Mouse (Mus musculus): ENCODE measurements around the gene Fus. TPM values are rescaled to one million over a fixed set of nuclear protein-coding genes. Genes with fewer than 3 reads are reported as not detected.

Gene Fus
- 275 and 318 TPM in 2 replicates for polyA plus RNA-seq (2015; fragmentation: Nextera tagmentation; extraction: Ambion mirVana)

GRCm38 (mm10) chr7:127967004-127967921 is at the start of gene Fus:
Gene Fus, plus strand, starts transcription at chr7:127967457.
- WGBS, result under 1% methylated on average over 89 of the region's 92 CpGs
- Histone ChIP-seq H3K27me3 (replicated peaks; ENCODE audit: control insufficient read depth, insufficient read depth, low read length) (no peaks in the 10 kb centered on the region), H3K27ac (ENCODE audit: low read depth, low read length) (peak within 1 kb of the TSS; percentile 99), H3K36me3 (ENCODE audit: control insufficient read depth, insufficient read depth, low read length) (peaks cover 16% of the 10 kb centered on the region), H3K4me2 (ENCODE audit: low read length) (peak within 1 kb of the TSS; percentile 82), H3K4me3 (ENCODE audit: low read length) (peak within 1 kb of the TSS; percentile 95), H3K4me1 (ENCODE audit: control insufficient read depth, insufficient read depth, low read depth, low read length) (peaks cover 18% of the 10 kb centered on the region), H3K9ac (ENCODE audit: low read depth, low read length) (peak within 1 kb of the TSS; percentile 100), H3K9me3 (ENCODE audit: control insufficient read depth, low read length) (no peaks in the 10 kb centered on the region)
- ATAC-seq, result peak; percentile 96

GRCm38 (mm10) chr7:127918203-127918602 is 49.1 kb upstream of the Fus start:
- peaks cover 8% of the 10 kb centered on the region for H3K36me3 ChIP-seq (ENCODE audit: control insufficient read depth, insufficient read depth, low read length)

GRCm38 (mm10) chr7:127919290-127919689 is 48.0 kb upstream of the Fus start:
- Histone ChIP-seq H3K9ac (ENCODE audit: low read depth, low read length) (no peak overlapping the region), H3K4me3 (ENCODE audit: low read length) (no peak overlapping the region), H3K27me3 (replicated peaks; ENCODE audit: control insufficient read depth, insufficient read depth, low read length) (no peaks in the 10 kb centered on the region), H3K4me1 (ENCODE audit: control insufficient read depth, insufficient read depth, low read depth, low read length) (no peaks in the 10 kb centered on the region), H3K36me3 (ENCODE audit: control insufficient read depth, insufficient read depth, low read length) (peaks cover 8% of the 10 kb centered on the region), H3K27ac (ENCODE audit: low read depth, low read length) (no peak overlapping the region), H3K4me2 (ENCODE audit: low read length) (no peak overlapping the region), H3K9me3 (ENCODE audit: control insufficient read depth, low read length) (no peaks in the 10 kb centered on the region)
- no peak for ATAC-seq
- WGBS, result 81% methylated on average over 7 of the region's 7 CpGs

More at GRCm38 (mm10) chr7:127918203-127918602, 49.1 kb upstream of the Fus start:
- no peak overlapping the region for H3K27ac ChIP-seq (ENCODE audit: low read depth, low read length)
- H3K4me1 ChIP-seq (ENCODE audit: control insufficient read depth, insufficient read depth, low read depth, low read length), result peaks cover 1% of the 10 kb centered on the region
- 57% methylated on average over 3 of the region's 3 CpGs for WGBS
- no peak overlapping the region for H3K4me2 ChIP-seq (ENCODE audit: low read length)
- no peak overlapping the region for H3K9ac ChIP-seq (ENCODE audit: low read depth, low read length)
- H3K9me3 ChIP-seq (ENCODE audit: control insufficient read depth, low read length), result no peaks in the 10 kb centered on the region
- no peak overlapping the region for H3K4me3 ChIP-seq (ENCODE audit: low read length)
- ATAC-seq, result no peak
- H3K27me3 ChIP-seq (replicated peaks; ENCODE audit: control insufficient read depth, insufficient read depth, low read length), result no peaks in the 10 kb centered on the region

GRCm38 (mm10) chr7:127921516-127921915 is 45.7 kb upstream of the Fus start:
- Histone ChIP-seq H3K27me3 (replicated peaks; ENCODE audit: control insufficient read depth, insufficient read depth, low read length) (no peaks in the 10 kb centered on the region), H3K27ac (ENCODE audit: low read depth, low read length) (no peak overlapping the region), H3K9ac (ENCODE audit: low read depth, low read length) (no peak overlapping the region), H3K4me1 (ENCODE audit: control insufficient read depth, insufficient read depth, low read depth, low read length) (no peaks in the 10 kb centered on the region), H3K4me3 (ENCODE audit: low read length) (no peak overlapping the region), H3K36me3 (ENCODE audit: control insufficient read depth, insufficient read depth, low read length) (peaks cover 8% of the 10 kb centered on the region), H3K9me3 (ENCODE audit: control insufficient read depth, low read length) (no peaks in the 10 kb centered on the region), H3K4me2 (ENCODE audit: low read length) (no peak overlapping the region)
- no peak for ATAC-seq
- WGBS, result 66% methylated on average over 8 of the region's 8 CpGs

GRCm38 (mm10) chr7:127922451-127923275 is 44.6 kb upstream of the Fus start:
- H3K4me1 ChIP-seq (ENCODE audit: control insufficient read depth, insufficient read depth, low read depth, low read length), result no peaks in the 10 kb centered on the region
- no peak overlapping the region for H3K4me2 ChIP-seq (ENCODE audit: low read length)
- no peak overlapping the region for H3K4me3 ChIP-seq (ENCODE audit: low read length)
- H3K27ac ChIP-seq (ENCODE audit: low read depth, low read length), result no peak overlapping the region
- no peak for ATAC-seq
- H3K27me3 ChIP-seq (replicated peaks; ENCODE audit: control insufficient read depth, insufficient read depth, low read length), result peaks cover 1% of the 10 kb centered on the region
- H3K9me3 ChIP-seq (ENCODE audit: control insufficient read depth, low read length), result no peaks in the 10 kb centered on the region
- no peak overlapping the region for H3K9ac ChIP-seq (ENCODE audit: low read depth, low read length)
- peaks cover 4% of the 10 kb centered on the region for H3K36me3 ChIP-seq (ENCODE audit: control insufficient read depth, insufficient read depth, low read length)
- 92% methylated on average over 6 of the region's 6 CpGs for WGBS

DNA sequence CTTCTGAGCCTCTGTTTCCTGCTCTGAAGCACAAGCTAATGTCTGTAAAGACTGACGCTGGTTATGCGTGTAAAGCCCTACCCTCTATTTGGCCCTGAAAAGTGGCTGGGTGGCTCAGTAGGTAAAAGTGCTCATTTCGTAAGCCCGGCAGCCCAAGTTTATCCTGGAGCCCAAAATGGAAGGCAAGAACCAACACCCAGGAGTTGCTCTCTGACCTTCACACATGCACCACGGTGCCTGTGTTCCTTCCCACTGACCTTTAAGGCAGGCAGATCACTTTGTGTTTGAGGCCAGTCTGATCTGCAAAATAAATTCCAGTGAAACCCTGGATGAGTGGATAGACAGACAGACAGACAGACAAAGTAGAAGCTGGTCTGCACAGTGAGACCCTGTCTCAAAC is 43.5 kb upstream of the Fus start:
- Histone ChIP-seq H3K36me3 (ENCODE audit: control insufficient read depth, insufficient read depth, low read length) (peaks cover 4% of the 10 kb centered on the region), H3K27me3 (replicated peaks; ENCODE audit: control insufficient read depth, insufficient read depth, low read length) (peaks cover 4% of the 10 kb centered on the region), H3K4me1 (ENCODE audit: control insufficient read depth, insufficient read depth, low read depth, low read length) (no peaks in the 10 kb centered on the region), H3K4me3 (ENCODE audit: low read length) (no peak overlapping the region), H3K4me2 (ENCODE audit: low read length) (no peak overlapping the region), H3K9ac (ENCODE audit: low read depth, low read length) (no peak overlapping the region), H3K9me3 (ENCODE audit: control insufficient read depth, low read length) (no peaks in the 10 kb centered on the region), H3K27ac (ENCODE audit: low read depth, low read length) (no peak overlapping the region)
- WGBS, result 92% methylated on average over 5 of the region's 5 CpGs
- no peak for ATAC-seq

GRCm38 (mm10) chr7:127925252-127925651 is 42.0 kb upstream of the Fus start:
- Histone ChIP-seq H3K4me3 (ENCODE audit: low read length) (no peak overlapping the region), H3K9me3 (ENCODE audit: control insufficient read depth, low read length) (no peaks in the 10 kb centered on the region), H3K9ac (ENCODE audit: low read depth, low read length) (no peak overlapping the region), H3K36me3 (ENCODE audit: control insufficient read depth, insufficient read depth, low read length) (peaks cover 4% of the 10 kb centered on the region), H3K27ac (ENCODE audit: low read depth, low read length) (no peak overlapping the region), H3K4me2 (ENCODE audit: low read length) (no peak overlapping the region), H3K4me1 (ENCODE audit: control insufficient read depth, insufficient read depth, low read depth, low read length) (no peaks in the 10 kb centered on the region), H3K27me3 (replicated peaks; ENCODE audit: control insufficient read depth, insufficient read depth, low read length) (peaks cover 7% of the 10 kb centered on the region)
- WGBS, result 65% methylated on average over 5 of the region's 5 CpGs
- no peak for ATAC-seq

DNA sequence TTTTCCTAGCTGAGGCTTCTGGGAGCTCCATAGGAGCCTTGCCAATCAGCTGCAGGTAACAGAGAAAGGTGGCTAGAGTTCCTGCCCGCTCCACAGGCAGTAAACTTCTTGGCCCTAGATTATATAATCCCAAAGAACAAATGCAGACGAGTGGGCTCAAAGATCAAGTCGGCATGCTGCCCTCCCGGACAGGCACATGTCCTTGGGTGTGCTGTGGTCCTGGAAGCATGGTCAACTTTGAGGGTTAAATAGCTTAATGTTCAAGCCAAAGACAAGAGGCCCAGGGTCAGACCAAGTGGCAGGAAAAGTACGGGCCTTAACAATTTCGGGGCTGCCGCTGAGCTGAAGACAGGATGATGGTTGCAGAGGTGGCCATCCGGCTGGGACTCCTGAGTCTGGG is 41.2 kb upstream of the Fus start:
- H3K4me3 ChIP-seq (ENCODE audit: low read length), result no peak overlapping the region
- no peak overlapping the region for H3K9ac ChIP-seq (ENCODE audit: low read depth, low read length)
- no peak overlapping the region for H3K27ac ChIP-seq (ENCODE audit: low read depth, low read length)
- H3K36me3 ChIP-seq (ENCODE audit: control insufficient read depth, insufficient read depth, low read length), result peaks cover 4% of the 10 kb centered on the region
- H3K27me3 ChIP-seq (replicated peaks; ENCODE audit: control insufficient read depth, insufficient read depth, low read length), result peaks cover 10% of the 10 kb centered on the region
- 84% methylated on average over 8 of the region's 8 CpGs for WGBS
- ATAC-seq, result no peak
- H3K4me2 ChIP-seq (ENCODE audit: low read length), result no peak overlapping the region
- H3K4me1 ChIP-seq (ENCODE audit: control insufficient read depth, insufficient read depth, low read depth, low read length), result no peaks in the 10 kb centered on the region
- no peaks in the 10 kb centered on the region for H3K9me3 ChIP-seq (ENCODE audit: control insufficient read depth, low read length)

DNA sequence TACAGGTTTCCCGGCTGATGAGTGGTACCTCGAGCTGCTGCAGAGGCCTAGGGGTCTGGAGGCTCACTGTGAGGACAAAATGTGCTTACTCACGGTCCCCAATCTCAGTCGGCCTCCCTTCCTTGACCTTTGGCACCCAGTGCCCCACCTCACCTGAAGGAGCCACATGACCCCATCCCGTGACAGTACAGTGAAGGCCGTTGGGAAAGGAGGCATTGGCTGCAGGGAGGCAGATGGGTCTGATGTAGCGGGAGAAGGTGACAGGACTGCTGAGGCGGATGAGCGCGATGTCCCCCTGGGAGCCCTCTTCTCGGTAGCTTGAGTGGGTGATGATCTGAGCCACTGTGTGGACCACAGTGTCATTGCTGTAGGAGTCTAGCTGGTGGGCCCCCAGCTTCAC is 40.4 kb upstream of the Fus start:
- Histone ChIP-seq H3K4me3 (ENCODE audit: low read length) (no peak overlapping the region), H3K4me2 (ENCODE audit: low read length) (no peak overlapping the region), H3K4me1 (ENCODE audit: control insufficient read depth, insufficient read depth, low read depth, low read length) (no peaks in the 10 kb centered on the region), H3K9ac (ENCODE audit: low read depth, low read length) (no peak overlapping the region), H3K27ac (ENCODE audit: low read depth, low read length) (no peak overlapping the region), H3K27me3 (replicated peaks; ENCODE audit: control insufficient read depth, insufficient read depth, low read length) (peaks cover 10% of the 10 kb centered on the region), H3K36me3 (ENCODE audit: control insufficient read depth, insufficient read depth, low read length) (peaks cover 4% of the 10 kb centered on the region), H3K9me3 (ENCODE audit: control insufficient read depth, low read length) (no peaks in the 10 kb centered on the region)
- no peak for ATAC-seq
- 93% methylated on average over 11 of the region's 11 CpGs for WGBS

All from hindbrain, embryonic 16.5 days (tissue).